Mouse (Mus musculus) brain, embryonic 18.5 days (tissue): ENCODE data around the gene Avpr1a.

ENCODE experiments used
- DNase-seq: peaks from one replicate; pipeline ENCODE4 v3.0.0-alpha.2; 2012; ENCODE audit warnings: low read depth, low spot score

Gene Avpr1a

DNA sequence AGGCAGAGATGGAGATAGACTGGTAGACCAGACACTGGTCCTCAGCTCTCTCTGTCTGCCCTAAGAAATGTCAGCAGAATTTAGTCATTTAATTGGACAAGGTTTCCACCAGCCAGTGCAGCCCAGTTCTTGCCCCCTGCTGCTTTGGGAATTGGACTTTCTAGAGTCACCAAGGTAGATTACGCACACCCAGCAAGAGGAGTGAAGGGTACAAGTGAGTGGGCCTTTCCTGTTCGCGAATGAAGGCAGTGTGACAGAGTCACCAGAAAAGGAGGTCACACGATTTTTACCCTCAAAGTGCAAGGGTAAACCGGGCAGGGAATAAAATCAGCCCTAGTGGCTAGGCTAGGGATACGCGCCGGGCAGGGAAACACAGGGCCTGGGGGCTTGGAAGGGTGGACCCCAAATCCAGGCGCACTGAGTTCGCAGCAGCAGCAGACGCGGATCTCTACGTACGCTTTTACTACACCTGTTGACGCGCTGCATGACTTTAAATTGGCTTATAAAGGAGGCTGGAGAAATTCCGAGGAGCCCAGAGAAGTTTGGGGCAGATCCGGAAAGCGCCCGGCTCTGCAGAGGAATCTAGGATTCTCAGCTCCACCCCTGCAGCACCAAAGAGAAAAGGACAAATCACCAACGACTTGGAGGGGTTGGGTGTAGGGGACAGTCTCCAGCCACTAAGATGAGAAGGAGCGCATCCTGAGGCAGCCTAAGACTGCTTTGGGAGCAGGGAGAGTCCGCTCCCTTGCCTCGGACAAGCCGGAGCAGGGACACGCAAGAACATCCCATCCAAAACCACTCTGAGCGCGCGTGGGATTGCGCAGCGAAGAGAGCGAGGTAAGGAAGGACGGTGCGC, at the start of gene Avpr1a:
Gene Avpr1a, plus strand, starts transcription at position 639 of the 856 bp plus-strand sequence.
- no peak for DNase-seq

- no peak for DNase-seq
Measured at GRCm38 (mm10) chr10:122402270-122402669, 46.0 kb upstream of the Avpr1a start.

- DNase-seq, result no peak
Measured at GRCm38 (mm10) chr10:122406333-122406732, 42.0 kb upstream of the Avpr1a start.

DNA sequence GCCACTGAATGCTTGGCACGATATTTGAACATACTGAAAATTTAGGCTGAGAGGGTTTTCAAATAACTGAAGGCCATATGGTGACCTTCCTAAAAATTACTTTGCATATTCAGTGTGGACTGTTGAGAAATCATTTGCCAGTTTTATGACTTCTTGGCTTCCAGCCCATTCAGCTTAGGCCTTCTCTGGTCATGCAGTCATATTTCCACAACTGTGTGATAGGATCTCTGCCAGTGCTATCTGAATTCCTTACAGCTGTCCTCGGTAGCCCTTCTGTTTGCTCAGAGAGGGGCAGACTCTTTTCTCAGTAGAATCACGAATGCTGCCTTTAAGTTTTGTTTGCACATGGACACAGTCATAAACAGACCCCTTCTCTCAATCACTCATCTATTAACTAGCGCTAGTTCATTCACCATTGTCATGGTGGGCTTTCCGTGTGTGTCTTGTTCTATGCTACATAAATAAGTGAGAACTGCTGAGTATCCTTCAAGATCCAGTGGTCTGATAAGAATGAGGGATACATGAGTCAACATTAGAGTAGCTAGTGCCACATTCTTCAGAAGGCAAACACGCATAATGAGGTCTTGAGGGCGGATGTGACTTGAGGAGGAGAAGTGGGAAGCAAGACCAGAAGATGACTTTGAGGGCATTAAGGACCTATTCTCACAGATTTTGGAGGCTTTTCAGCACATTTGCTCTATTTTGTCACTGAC, 39.4 kb upstream of the Avpr1a start:
- peak; percentile 34 for DNase-seq

GRCm38 (mm10) chr10:122410791-122411190, 37.5 kb upstream of the Avpr1a start:
- DNase-seq, result no peak

DNA sequence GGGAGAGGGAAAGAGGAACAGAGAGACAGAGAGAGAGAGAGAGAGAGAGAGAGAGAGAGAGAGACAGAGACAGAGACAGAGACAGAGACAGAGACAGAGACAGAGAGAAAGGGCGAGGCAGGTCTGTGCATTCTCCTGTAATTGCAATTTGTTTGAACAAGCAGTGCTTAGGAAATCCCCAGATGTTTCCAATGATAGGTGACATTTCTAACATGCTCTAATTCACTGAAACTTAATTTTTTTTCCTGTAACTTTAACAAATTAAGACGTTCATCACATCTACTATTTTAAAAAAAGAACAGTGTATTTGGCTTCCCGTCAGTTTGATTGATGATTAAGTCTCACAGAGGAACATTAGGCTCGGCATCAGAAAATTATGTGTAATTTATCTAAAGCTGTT, 15.6 kb upstream of the Avpr1a start:
- DNase-seq, result no peak

DNA sequence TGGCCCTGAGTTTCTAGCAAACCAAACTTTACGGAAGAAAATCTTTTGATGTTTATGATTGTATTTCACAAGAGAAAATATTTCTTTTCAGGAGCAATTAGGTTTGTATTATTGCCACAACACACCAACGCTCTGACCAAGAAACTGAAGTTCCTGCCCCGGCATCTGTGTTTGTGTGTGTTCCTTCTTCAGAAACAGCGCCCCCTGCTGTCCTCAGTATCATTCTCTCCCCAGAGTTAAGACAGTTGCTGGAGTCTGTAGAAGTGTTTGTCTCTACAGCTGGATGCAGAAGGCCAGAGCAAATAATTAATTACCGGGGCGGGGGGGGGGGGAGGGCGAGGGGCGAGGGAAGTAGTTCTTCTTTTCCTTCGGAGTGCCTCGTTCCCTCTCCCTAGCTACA, 1.0 kb upstream of the Avpr1a start:
- no peak for DNase-seq

- no peak for DNase-seq
Measured at GRCm38 (mm10) chr10:122448717-122449611, 665 bp downstream of the Avpr1a start.

- DNase-seq, result no peak
Measured at GRCm38 (mm10) chr10:122449856-122450255, 1.6 kb downstream of the Avpr1a start.

DNA sequence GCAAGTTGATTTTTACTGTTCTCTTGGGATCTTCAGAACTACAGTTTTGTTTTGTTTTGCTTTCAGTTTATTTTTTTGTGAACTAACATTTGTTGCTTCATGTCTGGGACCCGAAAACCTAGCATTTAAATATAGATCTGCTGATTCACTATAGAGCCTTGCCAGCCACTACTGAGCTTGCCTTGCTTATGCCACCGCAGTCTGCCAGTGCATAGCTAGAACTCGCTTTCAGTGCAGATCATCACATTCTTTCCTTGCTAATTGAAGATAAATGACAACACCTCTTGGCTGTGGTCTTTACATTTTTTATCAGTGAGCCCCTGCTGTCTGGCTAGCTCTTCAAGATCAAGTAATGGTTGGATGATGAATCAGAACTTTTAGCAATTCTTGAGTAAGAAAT, 5.2 kb downstream of the Avpr1a start:
- no peak for DNase-seq

- DNase-seq, result no peak
Measured at GRCm38 (mm10) chr10:122455793-122456192, 7.5 kb downstream of the Avpr1a start.

GRCm38 (mm10) chr10:122476846-122477245, 28.5 kb downstream of the Avpr1a start:
- DNase-seq, result no peak

GRCm38 (mm10) chr10:122498551-122498950, 50.3 kb downstream of the Avpr1a start:
- DNase-seq, result no peak

DNA sequence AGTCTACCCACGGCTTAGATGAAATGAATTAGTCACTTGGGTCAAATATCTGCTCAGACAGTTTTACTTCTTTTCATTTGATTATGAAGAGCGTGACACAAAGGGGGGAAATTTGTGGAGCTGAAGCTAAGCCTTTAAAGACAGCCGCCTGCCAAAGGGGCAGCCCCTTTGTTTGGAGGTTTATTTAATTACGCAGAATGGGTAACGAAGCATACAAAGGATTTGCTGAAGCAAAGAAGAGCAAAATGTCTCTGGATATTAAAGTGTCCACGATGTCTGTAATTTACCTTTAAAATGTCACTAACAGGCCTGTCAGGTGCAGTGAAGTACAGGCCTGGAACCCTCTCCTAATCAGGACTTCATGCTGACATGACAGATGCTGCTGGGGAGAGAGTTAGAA, 51.0 kb downstream of the Avpr1a start:
- DNase-seq, result no peak
